Mouse (Mus musculus) C2C12 (cell line): ENCODE data around the gene Cdr2l.

Experiments
- CEBPB ChIP-seq: IDR thresholded peaks from one replicate; pipeline ENCODE4 v1.6.1; 2011; ENCODE audit warnings: low read depth, mild to moderate bottlenecking, control low read depth, moderate library complexity
- CTCF ChIP-seq: IDR thresholded peaks from one replicate; pipeline ENCODE4 v1.5.1; 2011; ENCODE audit not compliant: control insufficient read depth, insufficient read depth, insufficient read length
- MAX ChIP-seq: IDR thresholded peaks from one replicate; pipeline ENCODE4 v1.6.1; 2011; ENCODE audit warnings: mild to moderate bottlenecking, control low read depth
- MYOD1 ChIP-seq: IDR thresholded peaks from one replicate; pipeline ENCODE4 v1.6.1; 2011; ENCODE audit warnings: low read depth; ENCODE audit not compliant: control insufficient read depth, insufficient read length
- USF1 ChIP-seq: IDR thresholded peaks from one replicate; pipeline ENCODE4 v1.6.1; 2011; ENCODE audit warnings: low read depth, mild to moderate bottlenecking, control low read depth, moderate library complexity

GRCm38 (mm10) chr11:115349976-115350375 lies 31.7 kb upstream of the Cdr2l start:
- no peak for TF ChIP-seq CTCF
- TF ChIP-seq USF1 = no peak
- TF ChIP-seq MAX = no peak
- no peak for TF ChIP-seq MYOD1
- no peak for TF ChIP-seq CEBPB
